Mouse (Mus musculus) erythroblast, embryonic 14.5 days (primary cell): Measurements from ENCODE around the gene Atp6v0e2. TPM values are rescaled to one million over a fixed set of nuclear protein-coding genes. Genes with fewer than 3 reads are reported as not detected.

Experiments used
- H3K27me3 ChIP-seq: 2 replicates; pipeline ENCODE4 v1.6.1; 2012; ENCODE audit warnings: inconsistent platforms; ENCODE audit not compliant: control insufficient read depth
- H3K36me3 ChIP-seq: 2 replicates; pipeline ENCODE4 v1.6.1; 2012; ENCODE audit warnings: mild to moderate bottlenecking, inconsistent platforms; ENCODE audit not compliant: control insufficient read depth
- H3K4me1 ChIP-seq: 2 replicates; pipeline ENCODE4 v1.6.1; 2012; ENCODE audit warnings: inconsistent platforms; ENCODE audit not compliant: control insufficient read depth
- H3K4me3 ChIP-seq: replicated peaks from 2 replicates; pipeline ENCODE3; 2012; ENCODE audit warnings: moderate library complexity, mild to moderate bottlenecking, inconsistent platforms
- H3K9me3 ChIP-seq: 2 replicates; pipeline ENCODE4 v1.6.1; 2012; ENCODE audit warnings: low read length, inconsistent platforms, mixed read lengths; ENCODE audit not compliant: control insufficient read depth
- GATA1 ChIP-seq: IDR thresholded peaks from 2 replicates; pipeline ENCODE4 v1.6.1; 2012; ENCODE audit warnings: low read length, inconsistent platforms, mixed read lengths
- TAL1 ChIP-seq: IDR thresholded peaks from 3 replicates; pipeline ENCODE4 v1.6.1; 2012; ENCODE audit warnings: low read length, inconsistent platforms, mixed read lengths
- polyA plus RNA-seq: library from polyadenylated mRNA; stranded (reverse); fragments of >175 nt; gene quantifications from 2 replicates; pipeline ENCODE4 v1.2.3, GENCODE M21; 2012

The Atp6v0e2 gene
- polyA plus RNA-seq, 1 experiment: not detected

DNA sequence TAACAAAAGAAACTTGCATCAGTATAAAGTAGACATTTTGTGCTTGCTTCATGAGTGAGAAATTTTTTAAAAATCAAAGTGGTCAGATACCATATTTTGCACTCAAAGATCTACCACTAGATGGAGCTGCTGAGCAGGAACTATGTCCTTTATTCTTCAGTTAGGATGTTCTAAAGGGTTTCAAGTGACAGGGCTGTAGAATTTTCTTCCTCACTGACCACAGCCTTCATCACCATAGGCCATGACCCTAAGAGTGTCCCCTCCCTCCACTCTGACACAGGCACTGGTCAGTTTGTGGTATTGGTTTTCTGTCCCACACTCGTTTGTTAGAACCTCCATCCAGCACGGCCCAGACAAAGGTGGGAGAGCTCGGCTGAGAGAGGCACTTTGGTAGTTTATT lies 44.6 kb downstream of the Atp6v0e2 start:
- Histone ChIP-seq H3K4me1 (no peaks in the 10 kb centered on the region), H3K36me3 (no peaks in the 10 kb centered on the region), H3K4me3 (no peak overlapping the region), H3K27me3 (no peaks in the 10 kb centered on the region), H3K9me3 (0 out of 2 replicates have a peak, but pooled peaks cover 3% of the 10 kb centered on the region)
- no peak for TF ChIP-seq TAL1
- TF ChIP-seq GATA1: no peak

- peaks cover 10% of the 10 kb centered on the region for H3K4me1 ChIP-seq
These were observed 51.9 kb downstream of the Atp6v0e2 start, which contains the start of gene Gm45021 for GRCm38 (mm10) chr6:48589194-48589750. TSS of gene Gm45021 (plus strand) at chr6:48589610.

More at GRCm38 (mm10) chr6:48589194-48589750, 51.9 kb downstream of the Atp6v0e2 start, which contains the start of gene Gm45021:
- Histone ChIP-seq H3K27me3 (no peaks in the 10 kb centered on the region; the same call in 1 of the 2 replicates), H3K4me3 (no peak within 1 kb of the TSS), H3K9me3 (0 out of 2 replicates have a peak, but pooled peaks cover 3% of the 10 kb centered on the region), H3K36me3 (no peaks in the 10 kb centered on the region)
- TF ChIP-seq GATA1: no peak
- TF ChIP-seq TAL1: no peak

Other genes starting within 250 kb of the Atp6v0e2 start
- gene Krba1, start 142.0 kb upstream of the Atp6v0e2 start, polyA plus RNA-seq: 0.06 and 0.11 TPM in 2 replicates
- 0.07 TPM in 2 replicates for gene Zfp467, start 91.8 kb upstream of the Atp6v0e2 start, polyA plus RNA-seq
- not detected in 2 replicates for gene Sspo, start 89.4 kb upstream of the Atp6v0e2 start, polyA plus RNA-seq
- 0.05 and 0.27 TPM in 2 replicates for gene Lrrc61, start 17.2 kb downstream of the Atp6v0e2 start, polyA plus RNA-seq
- gene Rarres2, start 35.2 kb downstream of the Atp6v0e2 start, polyA plus RNA-seq: 0.07 TPM in 1 of 2 replicates, not detected in the other
- not detected in 2 replicates for gene Gm45021, start 52.0 kb downstream of the Atp6v0e2 start, polyA plus RNA-seq
- 0.06 and 0.15 TPM in 2 replicates for gene Repin1, start 56.3 kb downstream of the Atp6v0e2 start, polyA plus RNA-seq
- gene Gm44965, start 56.3 kb downstream of the Atp6v0e2 start, polyA plus RNA-seq: not detected in 2 replicates
- gene Zfp775, start 64.4 kb downstream of the Atp6v0e2 start, polyA plus RNA-seq: 0.03 TPM in 2 replicates
- gene AI854703, start 89.1 kb downstream of the Atp6v0e2 start, polyA plus RNA-seq: 0.02 TPM in 1 of 2 replicates, not detected in the other
- gene Gimap8, start 109.6 kb downstream of the Atp6v0e2 start, polyA plus RNA-seq: not detected in 2 replicates
- gene Gimap9, start 138.5 kb downstream of the Atp6v0e2 start, polyA plus RNA-seq: 0.05 TPM in 1 of 2 replicates, not detected in the other
- not detected in 2 replicates for gene Gimap4, start 146.9 kb downstream of the Atp6v0e2 start, polyA plus RNA-seq
- not detected in 2 replicates for gene Gimap6, start 170.6 kb downstream of the Atp6v0e2 start, polyA plus RNA-seq
- gene Gm28053, start 181.0 kb downstream of the Atp6v0e2 start, polyA plus RNA-seq: not detected in 2 replicates
- gene Gimap7, start 181.0 kb downstream of the Atp6v0e2 start, polyA plus RNA-seq: not detected in 2 replicates
- gene Gimap1, start 201.4 kb downstream of the Atp6v0e2 start, polyA plus RNA-seq: 0.02 and 0.03 TPM in 2 replicates
- gene Gimap5, start 208.6 kb downstream of the Atp6v0e2 start, polyA plus RNA-seq: 0.04 and 0.05 TPM in 2 replicates
- 0.02 TPM in 1 of 2 replicates, not detected in the other for gene Gimap3, start 233.2 kb downstream of the Atp6v0e2 start, polyA plus RNA-seq